Mouse (Mus musculus) heart, adult 8-10 months (tissue): Measurements from ENCODE around the gene Clps. TPM values are rescaled to one million over a fixed set of nuclear protein-coding genes. Genes with fewer than 3 reads are reported as not detected.

ENCODE experiments used
- DNase-seq: peaks from one replicate; pipeline ENCODE4 v3.0.0; 2022; ENCODE audit warnings: low spot score
- microRNA-seq: library from miRNA; unstranded; fragments of <30 nt; microRNA quantifications from one replicate; pipeline ENCODE4 v1.2.0, GENCODE M21; 2022
- total RNA-seq, 4 experiments: library from RNA; stranded (reverse); gene quantifications; 2 replicates each; pipeline ENCODE4 v1.2.4; 2022

The Clps gene
- total RNA-seq, 4 experiments from 2014 or later: not detected

DNA sequence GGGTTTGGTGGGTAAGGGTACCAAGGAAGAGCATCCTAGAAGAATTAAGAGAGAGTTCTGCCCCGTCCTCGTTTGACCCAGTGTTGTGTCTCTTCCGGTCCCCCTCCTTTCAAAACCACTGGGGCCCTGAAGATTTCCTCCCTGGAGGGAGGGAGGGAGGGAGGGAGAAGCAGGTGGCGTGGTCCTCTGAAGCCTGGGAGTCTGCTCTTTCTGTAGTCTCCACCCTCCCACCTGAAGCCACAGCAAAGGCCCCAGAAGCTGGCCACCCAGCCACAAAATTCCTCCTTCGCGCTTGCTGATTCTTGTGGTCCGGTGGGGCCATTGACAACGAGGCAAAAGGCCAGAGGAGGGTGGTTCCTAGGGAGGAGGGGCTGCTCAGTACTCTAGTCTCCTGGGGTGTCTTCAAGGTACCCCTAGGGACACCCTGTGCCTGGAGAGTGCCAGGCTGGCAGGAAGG, 41.9 kb downstream of the Clps start:
- DNase-seq: peak; percentile 55

- no peak for DNase-seq
These were observed 42.5 kb downstream of the Clps start for GRCm38 (mm10) chr17:28517956-28518614.

GRCm38 (mm10) chr17:28517441-28517955, 43.1 kb downstream of the Clps start, which contains the start of gene Fkbp5:
Gene Fkbp5, minus strand, starts transcription at chr17:28517527.
- DNase-seq: peak; percentile 92

- no peak for DNase-seq
These were observed 43.7 kb downstream of the Clps start for GRCm38 (mm10) chr17:28516881-28517280.

GRCm38 (mm10) chr17:28515431-28516341, 44.9 kb downstream of the Clps start:
- DNase-seq: peak; percentile 73

- no peak for DNase-seq
These were observed 46.0 kb downstream of the Clps start for GRCm38 (mm10) chr17:28514555-28514954.

DNA sequence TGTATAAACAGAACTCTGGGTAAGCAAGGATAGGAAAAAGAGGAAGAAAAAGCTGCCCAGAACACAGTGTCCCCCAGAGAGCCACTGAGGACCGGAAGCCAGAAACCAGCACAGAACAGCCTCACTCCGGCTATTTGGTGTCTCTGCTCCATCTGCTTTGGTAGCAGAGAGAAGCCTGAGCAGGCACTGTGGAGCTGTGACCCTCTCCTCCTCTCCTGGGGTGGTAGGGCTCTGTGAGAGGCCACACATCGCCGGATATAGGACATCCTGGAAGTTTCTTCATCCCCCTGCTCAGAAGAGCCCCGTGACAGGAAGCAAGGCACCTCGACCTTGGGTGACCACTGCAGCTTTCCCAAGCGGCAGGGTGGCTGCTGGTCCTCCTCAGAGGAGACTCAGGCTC, 46.7 kb downstream of the Clps start:
- peak; percentile 75 for DNase-seq

DNA sequence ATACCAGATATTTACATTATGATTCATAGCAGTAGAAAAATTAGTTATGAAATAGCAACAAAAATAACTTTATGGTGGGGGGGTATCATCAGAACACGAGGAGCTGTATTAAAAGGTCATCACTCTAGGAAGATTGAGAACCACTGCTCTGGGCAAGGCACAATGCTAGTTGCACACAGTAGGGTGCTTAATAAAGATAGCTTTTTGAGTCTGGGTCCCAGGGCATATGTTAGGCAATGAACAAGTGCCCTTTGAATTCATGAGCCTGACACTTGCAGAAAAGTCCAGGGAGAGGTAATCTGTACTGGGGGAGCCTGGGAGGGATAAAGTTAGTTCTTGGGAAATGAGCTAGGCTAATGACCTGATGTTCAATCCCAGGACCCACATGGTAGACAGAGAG, 47.2 kb downstream of the Clps start:
- no peak for DNase-seq

- peak; percentile 89 for DNase-seq
These were observed 47.9 kb downstream of the Clps start for GRCm38 (mm10) chr17:28512696-28513095.

GRCm38 (mm10) chr17:28511616-28512541, 48.7 kb downstream of the Clps start:
- no peak for DNase-seq

DNA sequence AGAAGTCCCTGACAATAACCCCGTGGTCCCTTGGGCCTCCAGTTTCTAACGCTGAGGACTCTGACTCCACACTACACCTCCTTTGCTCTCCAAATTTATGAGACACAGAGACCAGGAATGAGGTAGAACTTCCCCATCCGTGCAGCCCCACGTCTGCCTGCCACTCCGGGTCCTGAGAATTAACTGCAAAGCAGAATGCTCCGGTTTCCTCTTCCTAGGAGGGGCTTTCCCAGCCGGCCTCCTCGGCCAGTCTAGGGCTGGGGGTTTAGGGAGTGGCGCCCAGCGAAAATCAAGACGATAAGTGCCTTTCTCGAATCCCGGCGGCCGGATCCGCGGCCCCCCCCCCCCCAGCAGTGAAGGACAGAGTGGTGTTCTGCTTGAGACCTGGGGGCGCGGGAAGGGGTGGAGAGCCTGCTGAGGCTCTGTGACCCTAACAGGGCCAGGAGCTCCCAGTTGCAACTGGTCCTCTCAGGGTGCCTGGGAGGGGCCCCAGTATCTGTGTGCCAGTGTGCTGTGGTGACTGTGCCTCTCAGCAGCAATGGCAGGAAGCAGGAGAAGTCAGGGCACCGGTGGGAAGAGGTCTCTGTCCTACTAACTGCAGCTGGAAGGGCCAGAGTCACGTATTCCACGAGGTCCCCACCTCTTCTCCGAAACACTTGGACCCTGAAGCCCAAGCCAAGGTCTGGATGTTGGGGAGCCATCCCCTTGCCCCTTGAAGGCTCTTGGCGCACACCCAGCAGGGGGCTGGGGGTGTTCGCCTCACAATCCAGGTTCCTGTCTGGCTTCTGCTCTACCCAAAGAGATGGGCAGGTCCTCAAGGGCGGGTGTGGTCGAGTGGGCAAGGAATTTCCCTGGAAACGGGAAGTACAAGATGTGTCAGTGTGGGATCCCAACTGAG, 49.9 kb downstream of the Clps start:
- peak; percentile 59 for DNase-seq

Small RNAs within 50 kb of the gene (microRNA-seq; reads per million reads assigned to microRNA genes)
- gene Gm25195 (not detected), gene Mir6969 (not detected)

Other genes with a start within 250 kb of the Clps start
- gene Fance, start 247.2 kb downstream of the Clps start, total RNA-seq: 10 to 100 TPM in 3 of 4 experiments, 1 to 10 TPM in 1; 9.2 to 15.2 (median 12.3) TPM
- 100 to 1,000 TPM; 377 to 423 (median 382) TPM for gene Rpl10a, start 232.3 kb downstream of the Clps start, total RNA-seq
- 10 to 100 TPM in 3 of 4 experiments, 1 to 10 TPM in 1; 8.4 to 15.6 (median 11.7) TPM for gene Tead3, start 209.9 kb downstream of the Clps start, total RNA-seq
- not detected for gene Tulp1, start 195.5 kb downstream of the Clps start, total RNA-seq
- 10 to 100 TPM; 31.0 to 46.7 (median 38.3) TPM for gene Fkbp5, start 43.2 kb downstream of the Clps start, total RNA-seq
- not detected for gene Armc12, start 30.0 kb downstream of the Clps start, total RNA-seq
- not detected for gene Clpsl2, start 11.4 kb downstream of the Clps start, total RNA-seq
- not detected for gene Lhfpl5, start 14.9 kb upstream of the Clps start, total RNA-seq
- gene Srpk1, start 61.9 kb upstream of the Clps start, total RNA-seq: 10 to 100 TPM; 30.8 to 38.3 (median 35.2) TPM
- under 1 TPM in 2 of 4 experiments, not detected in 2; 0.37 to 0.65 TPM for gene Slc26a8, start 129.5 kb upstream of the Clps start, total RNA-seq
- 10 to 100 TPM; 48.9 to 61.5 (median 52.0) TPM for gene Mapk14, start 130.6 kb upstream of the Clps start, total RNA-seq
- gene AC170998.1, start 165.3 kb upstream of the Clps start, total RNA-seq: 1 to 10 TPM in 2 of 4 experiments, under 1 TPM in 1, not detected in 1; 0.46 to 1.5 (median 1.1) TPM
- under 1 TPM in 2 of 4 experiments, not detected in 2; 0.16 to 0.83 TPM for gene Mapk13, start 208.5 kb upstream of the Clps start, total RNA-seq
- 10 to 100 TPM in 3 of 4 experiments, 1 to 10 TPM in 1; 8.5 to 15.3 (median 14.6) TPM for gene Brpf3, start 240.3 kb upstream of the Clps start, total RNA-seq